Comparison of ENCODE assay signal across 17 mouse cellular contexts in genomic region chr3:154424589-154424988, GRCm38 (mm10).
"Had no signal": no experiment of that assay in that cellular context is flagged by ENCODE, and none has a peak within 500 bp of the region (broad histone marks: within the 10 kb centered on the region; RNA-seq: fewer than 3 reads in every experiment).

No protein-coding gene starts in this region.

- H3K27ac ChIP-seq: liver, embryonic 12.5 days; liver, embryonic 14.5 days; midbrain, embryonic 10.5 days; midbrain, embryonic 13.5 days; neural tube, embryonic 13.5 days; neural tube, embryonic 15.5 days had no signal

- ATAC-seq: liver, embryonic 12.5 days; midbrain, embryonic 13.5 days; midbrain, embryonic 16.5 days had no signal

- H3K9me3 ChIP-seq: liver, embryonic 12.5 days; midbrain, embryonic 10.5 days; midbrain, embryonic 13.5 days; neural tube, embryonic 13.5 days; neural tube, embryonic 15.5 days had no signal

- DNase-seq: lung, adult 18-20 months; lung, embryonic 14.5 days; lung, postnatal 10 days; lung, postnatal 4 days; retina, postnatal 1 day; right cerebral cortex, adult 18-20 months; right cerebral cortex, postnatal 25 days; right cerebral cortex, postnatal 4 days; spleen, adult 18-20 months had no signal

- H3K36me3 ChIP-seq: liver, embryonic 12.5 days; midbrain, embryonic 10.5 days; midbrain, embryonic 13.5 days; neural tube, embryonic 13.5 days; neural tube, embryonic 15.5 days had no signal

- H3K4me1 ChIP-seq: liver, embryonic 12.5 days; midbrain, embryonic 10.5 days; midbrain, embryonic 13.5 days; neural tube, embryonic 13.5 days; neural tube, embryonic 15.5 days had no signal

- H3K4me3 ChIP-seq: liver, embryonic 12.5 days; midbrain, embryonic 10.5 days; midbrain, embryonic 13.5 days; myocyte; neural tube, embryonic 13.5 days; neural tube, embryonic 15.5 days had no signal

- H3K27me3 ChIP-seq: liver, embryonic 12.5 days; midbrain, embryonic 13.5 days; neural tube, embryonic 13.5 days; neural tube, embryonic 15.5 days had no signal

- H3K4me2 ChIP-seq: liver, embryonic 12.5 days; lung, embryonic 14.5 days; midbrain, embryonic 13.5 days; neural tube, embryonic 13.5 days; neural tube, embryonic 15.5 days had no signal

- H3K9ac ChIP-seq: liver, embryonic 12.5 days; liver, embryonic 14.5 days; lung, embryonic 14.5 days; midbrain, embryonic 13.5 days; neural tube, embryonic 13.5 days; neural tube, embryonic 15.5 days had no signal
